Mouse (Mus musculus) ES-Bruce4 (cell line): Measurements from ENCODE around the gene C1rb.
"Not testable (repeated sequence)": the region's sequence is repeated elsewhere in the genome, so short reads cannot be mapped to it uniquely, and the experiment has no call there.

Source experiments
- EP300 ChIP-seq: IDR thresholded peaks from 2 replicates; pipeline ENCODE4 v1.6.1; 2011; ENCODE audit warnings: low read depth, low read length; ENCODE audit not compliant: insufficient read depth
- POLR2A ChIP-seq: IDR thresholded peaks from one replicate; pipeline ENCODE4 v1.8.1; 2011; ENCODE audit warnings: low read length; ENCODE audit not compliant: insufficient read depth

DNA sequence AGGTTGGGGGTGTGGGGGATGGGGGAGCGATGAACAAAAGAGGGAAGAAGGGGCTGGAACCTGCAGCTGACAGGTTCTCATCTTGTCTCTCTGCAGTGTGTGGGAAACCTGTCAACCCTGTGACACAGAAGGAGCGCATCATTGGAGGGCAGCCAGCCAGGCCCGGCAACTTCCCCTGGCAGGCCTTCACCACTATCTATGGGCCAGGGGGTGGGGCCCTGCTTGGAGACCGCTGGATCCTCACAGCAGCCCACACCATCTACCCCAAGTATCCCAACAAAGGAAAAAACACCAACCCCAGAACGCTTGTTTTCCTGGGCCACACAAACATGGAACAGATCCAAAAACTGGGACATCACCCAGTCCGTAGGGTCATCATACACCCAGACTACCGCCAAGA is 10.1 kb downstream of the C1rb start:
- TF ChIP-seq EP300, POLR2A: not testable (repeated sequence)
